Mouse (Mus musculus): ENCODE data around the gene Nrap.

- TF ChIP-seq MEF2A (IDR thresholded peaks at IDR 0.05; ENCODE audit: extremely low read depth, insufficient replicate concordance, low read depth, low read length, poor library complexity, severe bottlenecking) (no peak), CTCF (IDR thresholded peaks at IDR 0.05 in 2 of 3, conservative IDR thresholded peaks at IDR 0.05 in 1 of 3; ENCODE audit: control insufficient read depth in 1 of 3, insufficient read depth in 1 of 3, low read depth in 2 of 3, low read length in 3 of 3, poor library complexity in 1 of 3, severe bottlenecking in 1 of 3) (no peak), MAFK (IDR thresholded peaks at IDR 0.05; ENCODE audit: borderline replicate concordance, low read depth, low read length) (no peak), USF1 (IDR thresholded peaks at IDR 0.05; ENCODE audit: low read depth, low read length) (no peak), POLR2AphosphoS5 (IDR thresholded peaks at IDR 0.05; ENCODE audit: borderline replicate concordance, low read depth, low read length) (no peak), POLR2A (IDR thresholded peaks at IDR 0.05; ENCODE audit: control insufficient read depth in 1 of 2, insufficient read depth in 1 of 2, low read depth in 1 of 2, low read length in 2 of 2, poor library complexity in 1 of 2) (no peak), EP300 (IDR thresholded peaks at IDR 0.05; ENCODE audit: low read depth in 1 of 2, low read length in 2 of 2) (no peak), HCFC1 (IDR thresholded peaks at IDR 0.05; ENCODE audit: low read depth, low read length) (no peak), ZNF384 (IDR thresholded peaks at IDR 0.05; ENCODE audit: low read depth, low read length) (no peak), MYC (IDR thresholded peaks at IDR 0.05; ENCODE audit: low read depth, low read length) (no peak), UBTF (IDR thresholded peaks at IDR 0.05; ENCODE audit: borderline replicate concordance, insufficient read depth, low read depth, low read length) (no peak)
Observed at GRCm38 (mm10) chr19:56319219-56319618, 70.6 kb downstream of the Nrap start.
